Mouse (Mus musculus): ENCODE measurements around the gene Mapk9. TPM values are rescaled to one million over a fixed set of nuclear protein-coding genes. Genes with fewer than 3 reads are reported as not detected.
"Not testable (repeated sequence)": the region's sequence is repeated elsewhere in the genome, so short reads cannot be mapped to it uniquely, and the experiment has no call there.

Mapk9 gene
- total RNA-seq (2017) = 38.6 and 45.2 TPM in 2 replicates

DNA sequence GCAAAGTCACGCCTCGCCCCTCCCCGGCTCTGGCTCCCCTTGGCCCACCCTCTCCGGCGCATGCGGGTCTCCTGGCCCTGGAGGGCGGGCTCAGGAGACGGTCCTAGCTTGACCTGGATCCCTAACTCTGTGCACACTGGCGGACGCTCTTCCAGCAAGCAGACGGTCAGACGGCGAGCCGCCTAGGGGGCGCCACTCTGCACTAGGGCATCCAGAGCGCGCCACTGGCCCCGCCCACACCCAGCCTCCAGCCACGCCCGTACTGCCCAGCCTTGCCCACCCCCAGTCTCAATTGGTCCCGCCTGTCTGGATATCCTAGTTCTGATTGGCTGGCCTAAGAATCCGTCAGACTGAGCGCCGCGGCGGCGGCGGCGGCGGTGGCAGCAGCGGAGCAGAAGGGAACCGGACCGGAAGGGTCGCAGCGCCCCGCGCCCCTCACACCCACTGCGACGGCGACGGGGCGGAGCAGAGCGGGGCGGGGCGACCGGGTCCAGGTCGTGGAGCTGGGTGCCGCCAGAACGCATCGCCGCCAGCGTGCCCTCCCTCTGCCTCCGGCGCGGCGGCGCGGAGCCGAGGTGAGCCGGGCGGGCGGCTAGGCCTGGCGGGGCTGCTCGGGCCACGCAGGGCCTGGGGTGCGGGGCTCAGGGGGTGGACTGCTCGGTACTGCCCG is at the start of gene Mapk9:
Gene Mapk9, plus strand, starts transcription at position 351 of the 670 bp plus-strand sequence.
- ATAC-seq (ENCODE audit: extremely low read depth, insufficient number of reproducible peaks, low FRiP score, poor library complexity, severe bottlenecking) = peak; percentile 94

- ATAC-seq (ENCODE audit: extremely low read depth, insufficient number of reproducible peaks, low FRiP score, poor library complexity, severe bottlenecking) = no peak
Observed at GRCm38 (mm10) chr11:49798931-49799330, 47.6 kb upstream of the Mapk9 start.

GRCm38 (mm10) chr11:49801516-49801915 is 45.0 kb upstream of the Mapk9 start:
- ATAC-seq (ENCODE audit: extremely low read depth, insufficient number of reproducible peaks, low FRiP score, poor library complexity, severe bottlenecking) = no peak

GRCm38 (mm10) chr11:49803801-49804200 is 42.8 kb upstream of the Mapk9 start:
- ATAC-seq (ENCODE audit: extremely low read depth, insufficient number of reproducible peaks, low FRiP score, poor library complexity, severe bottlenecking) = no peak

DNA sequence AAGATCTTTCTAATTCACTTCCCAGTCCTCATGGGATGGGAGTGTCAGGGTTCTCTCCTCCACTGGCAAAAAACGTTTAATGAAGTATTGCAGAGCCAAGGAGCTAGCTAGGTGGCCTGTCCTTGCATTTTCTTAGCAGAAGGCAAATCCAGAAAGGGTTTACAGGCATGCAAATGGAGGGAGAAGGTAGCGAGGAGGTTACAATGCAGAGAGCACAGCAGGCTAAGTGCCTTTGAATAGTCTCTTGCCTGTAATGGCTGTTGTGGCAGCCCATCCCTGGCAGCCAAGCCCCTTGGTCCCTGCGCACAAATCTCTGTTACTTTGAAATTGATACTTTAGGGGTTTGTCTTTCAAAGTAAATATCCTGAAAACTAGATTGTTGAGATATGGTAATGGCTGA is 40.3 kb upstream of the Mapk9 start:
- ATAC-seq (ENCODE audit: extremely low read depth, insufficient number of reproducible peaks, low FRiP score, poor library complexity, severe bottlenecking) = no peak

GRCm38 (mm10) chr11:49808946-49809345 is 37.6 kb upstream of the Mapk9 start:
- ATAC-seq (ENCODE audit: extremely low read depth, insufficient number of reproducible peaks, low FRiP score, poor library complexity, severe bottlenecking) = no peak

DNA sequence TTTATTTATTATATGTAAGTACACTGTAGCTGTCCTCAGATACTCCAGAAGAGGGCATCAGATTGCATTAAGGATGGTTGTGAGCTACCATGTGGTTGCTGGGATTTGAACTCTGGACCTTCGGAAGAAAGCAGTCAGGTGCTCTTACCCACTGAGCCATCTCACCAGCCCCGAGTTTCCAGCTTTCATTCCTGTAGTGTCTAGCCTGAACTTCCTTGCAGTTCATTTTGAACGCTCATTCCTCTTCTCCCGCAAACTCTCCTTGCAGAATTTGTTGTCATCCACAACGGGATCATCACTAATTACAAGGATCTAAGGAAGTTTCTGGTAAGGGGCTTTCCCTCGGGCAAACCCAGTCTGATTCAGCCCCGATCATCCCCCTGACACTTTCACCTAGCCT is 35.9 kb upstream of the Mapk9 start:
- not testable (repeated sequence) for ATAC-seq (ENCODE audit: extremely low read depth, insufficient number of reproducible peaks, low FRiP score, poor library complexity, severe bottlenecking)

DNA sequence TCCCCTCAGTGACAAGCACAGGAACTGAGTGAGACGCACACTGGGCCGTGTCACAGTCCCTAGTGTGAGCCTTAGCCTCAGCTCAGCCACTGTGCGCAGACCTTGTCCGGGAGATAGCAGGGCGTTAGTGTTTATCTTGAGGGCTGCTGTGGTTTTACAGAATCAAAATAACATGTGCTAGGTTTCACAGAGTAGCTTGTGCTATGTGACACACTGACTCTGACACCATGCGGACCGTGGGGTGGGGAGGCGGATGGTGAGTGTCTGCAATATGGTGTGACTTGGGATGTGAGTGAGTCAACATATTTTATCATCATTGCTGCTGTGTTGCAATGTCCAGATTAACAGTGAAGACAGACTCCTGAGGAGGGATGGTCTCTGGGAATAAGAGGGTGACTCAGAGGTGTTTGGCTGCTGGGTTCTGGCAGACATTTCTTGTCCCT is 35.4 kb upstream of the Mapk9 start:
- no peak for ATAC-seq (ENCODE audit: extremely low read depth, insufficient number of reproducible peaks, low FRiP score, poor library complexity, severe bottlenecking)

DNA sequence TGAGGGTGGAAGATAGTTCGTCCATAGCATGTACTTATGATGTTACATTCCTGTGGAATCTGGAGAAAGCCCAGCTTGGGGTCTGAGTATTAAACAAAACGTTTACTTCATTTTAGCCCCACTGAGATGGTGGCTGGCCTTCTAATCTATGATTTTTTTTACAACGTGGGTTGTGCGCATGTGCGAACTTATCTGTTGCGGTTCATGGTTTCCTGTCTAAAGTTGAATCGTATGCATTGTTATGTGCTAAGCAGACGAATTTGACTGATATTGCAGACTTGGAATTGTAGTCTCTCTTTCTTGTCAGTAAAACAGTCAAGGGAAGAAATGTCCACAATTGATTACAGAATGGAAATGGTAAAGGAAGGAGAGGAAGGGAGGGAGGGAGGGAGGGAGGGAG is 34.7 kb upstream of the Mapk9 start:
- ATAC-seq (ENCODE audit: extremely low read depth, insufficient number of reproducible peaks, low FRiP score, poor library complexity, severe bottlenecking) = no peak

DNA sequence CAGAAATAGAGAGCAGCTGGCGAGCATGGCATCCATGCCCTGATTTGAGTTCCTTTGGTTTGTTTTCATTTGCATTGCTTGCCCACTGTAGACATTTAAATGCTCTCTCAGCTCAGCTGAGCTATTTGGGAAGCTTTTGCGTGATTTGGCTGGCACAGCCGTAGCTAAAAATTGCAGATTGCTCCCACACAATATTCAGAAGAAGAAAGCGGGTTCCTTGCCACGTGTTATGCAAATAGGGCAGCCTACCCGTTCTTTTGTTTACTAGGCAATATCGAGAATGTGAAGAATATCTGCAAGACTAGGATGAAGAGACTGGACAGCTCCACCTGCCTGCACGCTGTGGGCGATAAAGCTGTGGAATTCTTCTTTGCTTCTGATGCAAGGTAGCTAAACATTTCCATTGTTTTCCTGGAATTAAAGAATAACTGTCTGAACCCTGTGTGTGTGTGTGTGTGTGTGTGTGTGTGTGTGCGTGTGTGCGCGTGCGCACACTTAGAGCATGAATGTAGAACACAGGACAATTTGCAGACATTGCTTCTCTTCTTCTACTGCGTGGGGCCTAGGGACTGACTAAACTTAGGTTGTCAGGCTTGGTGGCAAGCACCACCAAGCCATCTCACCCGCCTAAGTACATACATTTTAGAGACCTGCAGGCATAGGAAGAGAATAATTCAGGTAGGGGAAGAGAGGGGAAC is 27.5 kb upstream of the Mapk9 start:
- ATAC-seq (ENCODE audit: extremely low read depth, insufficient number of reproducible peaks, low FRiP score, poor library complexity, severe bottlenecking) = no peak

DNA sequence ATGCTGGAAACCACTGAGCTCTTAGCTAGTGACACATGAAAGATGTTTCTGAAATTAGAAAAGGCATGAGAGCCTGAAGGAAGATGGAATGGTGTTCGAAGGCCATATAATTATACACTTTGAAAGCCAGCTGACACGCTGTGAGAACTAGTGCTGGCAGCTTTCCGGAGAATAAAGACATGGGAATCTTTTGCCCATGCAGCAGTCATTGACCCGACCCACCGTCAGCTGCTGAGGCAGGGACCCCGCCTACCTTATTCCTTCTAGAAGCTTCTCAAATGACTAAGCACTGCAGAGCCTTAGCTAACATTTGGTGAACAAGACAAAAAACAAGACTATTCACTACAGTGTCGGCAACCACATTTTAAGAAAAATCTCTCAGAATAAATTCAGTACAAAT is 26.9 kb upstream of the Mapk9 start:
- no peak for ATAC-seq (ENCODE audit: extremely low read depth, insufficient number of reproducible peaks, low FRiP score, poor library complexity, severe bottlenecking)

- ATAC-seq (ENCODE audit: extremely low read depth, insufficient number of reproducible peaks, low FRiP score, poor library complexity, severe bottlenecking) = no peak
Observed at GRCm38 (mm10) chr11:49820928-49821327, 25.6 kb upstream of the Mapk9 start.

- ATAC-seq (ENCODE audit: extremely low read depth, insufficient number of reproducible peaks, low FRiP score, poor library complexity, severe bottlenecking) = no peak
Observed at GRCm38 (mm10) chr11:49821546-49821945, 25.0 kb upstream of the Mapk9 start.

DNA sequence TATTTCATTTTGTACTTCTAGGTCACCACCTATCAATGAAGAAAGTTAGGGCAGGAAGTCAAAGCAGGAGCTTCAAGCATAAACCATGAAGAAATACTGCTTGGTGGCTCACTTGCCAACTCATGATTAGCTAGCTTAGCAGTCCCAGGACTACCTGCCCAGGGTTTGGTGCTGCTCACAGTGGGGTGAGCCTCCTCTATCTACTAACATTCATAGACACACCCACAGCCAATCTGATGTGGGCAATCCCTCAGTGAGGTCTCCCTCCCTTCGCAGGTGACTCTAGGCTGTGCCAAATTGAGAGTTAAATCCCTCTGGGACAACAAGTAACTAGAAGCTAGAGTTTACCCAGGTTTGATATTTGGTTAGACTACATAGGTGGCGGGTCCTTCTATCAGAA is 24.2 kb upstream of the Mapk9 start:
- no peak for ATAC-seq (ENCODE audit: extremely low read depth, insufficient number of reproducible peaks, low FRiP score, poor library complexity, severe bottlenecking)

- peak; percentile 75; the same call in 1 of the 2 replicates for ATAC-seq (ENCODE audit: extremely low read depth, insufficient number of reproducible peaks, low FRiP score, poor library complexity, severe bottlenecking)
Observed at GRCm38 (mm10) chr11:49824896-49825295, 21.7 kb upstream of the Mapk9 start.

- no peak for ATAC-seq (ENCODE audit: extremely low read depth, insufficient number of reproducible peaks, low FRiP score, poor library complexity, severe bottlenecking)
Observed at GRCm38 (mm10) chr11:49827243-49827642, 19.3 kb upstream of the Mapk9 start.

- ATAC-seq (ENCODE audit: extremely low read depth, insufficient number of reproducible peaks, low FRiP score, poor library complexity, severe bottlenecking) = no peak
Observed at GRCm38 (mm10) chr11:49829176-49829745, 17.3 kb upstream of the Mapk9 start.

DNA sequence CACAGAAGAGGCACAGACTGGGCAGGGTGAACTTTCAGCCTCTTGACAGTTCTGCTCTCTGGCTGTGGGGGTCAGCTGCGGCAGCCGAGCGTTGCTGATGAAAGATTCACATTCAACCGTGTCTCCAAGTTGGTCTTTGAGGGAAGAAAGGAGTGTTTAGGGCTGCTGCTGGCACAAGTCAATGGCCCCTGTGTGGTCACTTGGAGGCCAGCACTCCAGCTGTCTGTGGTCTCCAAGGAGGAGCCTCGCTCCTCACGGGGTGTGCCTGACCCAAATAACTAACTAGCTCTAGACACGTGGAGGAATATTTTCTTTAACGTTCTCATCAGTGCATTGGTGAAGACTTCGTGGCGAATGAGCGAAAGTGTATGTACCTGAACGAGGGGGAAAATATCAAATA is 14.6 kb upstream of the Mapk9 start:
- no peak for ATAC-seq (ENCODE audit: extremely low read depth, insufficient number of reproducible peaks, low FRiP score, poor library complexity, severe bottlenecking)

DNA sequence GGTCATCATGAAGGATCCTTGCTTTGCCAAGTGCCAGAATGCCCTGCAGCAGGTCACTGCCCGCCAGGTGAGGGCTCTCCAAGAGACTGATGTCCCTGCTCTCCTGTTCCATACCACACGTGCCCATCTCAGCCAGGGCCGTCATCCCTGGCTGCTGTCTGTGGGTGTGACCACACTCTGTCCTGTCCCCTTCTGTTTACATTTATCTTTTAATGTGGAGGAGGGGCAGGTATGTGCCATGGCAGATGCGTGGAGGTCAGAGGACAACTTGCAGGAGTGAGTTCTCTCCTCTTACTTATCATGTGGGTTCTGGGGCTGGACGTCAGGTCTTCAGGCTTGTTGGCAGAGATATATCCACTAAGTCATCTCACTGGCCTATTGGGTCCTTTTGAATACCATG is 13.6 kb upstream of the Mapk9 start:
- no peak for ATAC-seq (ENCODE audit: extremely low read depth, insufficient number of reproducible peaks, low FRiP score, poor library complexity, severe bottlenecking)

- no peak for ATAC-seq (ENCODE audit: extremely low read depth, insufficient number of reproducible peaks, low FRiP score, poor library complexity, severe bottlenecking)
Observed at GRCm38 (mm10) chr11:49834248-49834647, 12.3 kb upstream of the Mapk9 start.
